Mouse (Mus musculus): Measurements from ENCODE around the gene Slc6a17. TPM values are rescaled to one million over a fixed set of nuclear protein-coding genes. Genes with fewer than 3 reads are reported as not detected.

Slc6a17 gene
- polyA plus RNA-seq, 1 experiment from 2014 or later: 19.1 TPM

GRCm38 (mm10) chr3:107442191-107442590 lies 75.6 kb downstream of the Slc6a17 start:
- no peaks in the 10 kb centered on the region for H3K4me1 ChIP-seq (ENCODE audit: control insufficient read depth, insufficient read depth, low read depth, low read length)
- no peaks in the 10 kb centered on the region for H3K9me3 ChIP-seq (ENCODE audit: control insufficient read depth, low read length)
- no peaks in the 10 kb centered on the region for H3K27me3 ChIP-seq (replicated peaks; ENCODE audit: control insufficient read depth, insufficient read depth, low read length)
- H3K4me2 ChIP-seq (ENCODE audit: low read length): no peak overlapping the region
- WGBS: 85% methylated on average over 11 of the region's 11 CpGs
- no peak for ATAC-seq
- no peaks in the 10 kb centered on the region for H3K36me3 ChIP-seq (ENCODE audit: control insufficient read depth, insufficient read depth, low read length)
- no peak overlapping the region for H3K27ac ChIP-seq (ENCODE audit: low read depth, low read length)
- H3K9ac ChIP-seq (ENCODE audit: low read depth, low read length): no peak overlapping the region
- no peak overlapping the region for H3K4me3 ChIP-seq (ENCODE audit: low read length)

- ATAC-seq: no peak
- H3K4me3 ChIP-seq (ENCODE audit: low read length): no peak overlapping the region
- H3K4me2 ChIP-seq (ENCODE audit: low read length): no peak overlapping the region
- 71% methylated on average over 8 of the region's 8 CpGs for WGBS
- H3K27me3 ChIP-seq (replicated peaks; ENCODE audit: control insufficient read depth, insufficient read depth, low read length): no peaks in the 10 kb centered on the region
- no peak overlapping the region for H3K27ac ChIP-seq (ENCODE audit: low read depth, low read length)
- H3K4me1 ChIP-seq (ENCODE audit: control insufficient read depth, insufficient read depth, low read depth, low read length): peaks cover 2% of the 10 kb centered on the region; the same call in 1 of the 2 replicates
- H3K9me3 ChIP-seq (ENCODE audit: control insufficient read depth, low read length): no peaks in the 10 kb centered on the region
- no peaks in the 10 kb centered on the region for H3K36me3 ChIP-seq (ENCODE audit: control insufficient read depth, insufficient read depth, low read length)
- H3K9ac ChIP-seq (ENCODE audit: low read depth, low read length): no peak overlapping the region
Measured at GRCm38 (mm10) chr3:107441306-107441705, 76.5 kb downstream of the Slc6a17 start.

GRCm38 (mm10) chr3:107439280-107439679 lies 78.5 kb downstream of the Slc6a17 start:
- ATAC-seq: no peak
- Histone ChIP-seq H3K9ac (ENCODE audit: low read depth, low read length) (no peak overlapping the region), H3K36me3 (ENCODE audit: control insufficient read depth, insufficient read depth, low read length) (no peaks in the 10 kb centered on the region), H3K27me3 (replicated peaks; ENCODE audit: control insufficient read depth, insufficient read depth, low read length) (no peaks in the 10 kb centered on the region), H3K4me3 (ENCODE audit: low read length) (no peak overlapping the region), H3K4me2 (ENCODE audit: low read length) (no peak overlapping the region), H3K4me1 (ENCODE audit: control insufficient read depth, insufficient read depth, low read depth, low read length) (peaks cover 2% of the 10 kb centered on the region), H3K9me3 (ENCODE audit: control insufficient read depth, low read length) (no peaks in the 10 kb centered on the region), H3K27ac (ENCODE audit: low read depth, low read length) (no peak overlapping the region)
- 87% methylated on average over 11 of the region's 11 CpGs for WGBS

GRCm38 (mm10) chr3:107437666-107438065 lies 80.2 kb downstream of the Slc6a17 start:
- Histone ChIP-seq H3K4me3 (ENCODE audit: low read length) (no peak overlapping the region), H3K4me2 (ENCODE audit: low read length) (no peak overlapping the region), H3K27me3 (replicated peaks; ENCODE audit: control insufficient read depth, insufficient read depth, low read length) (no peaks in the 10 kb centered on the region), H3K9ac (ENCODE audit: low read depth, low read length) (no peak overlapping the region), H3K27ac (ENCODE audit: low read depth, low read length) (no peak overlapping the region), H3K4me1 (ENCODE audit: control insufficient read depth, insufficient read depth, low read depth, low read length) (peaks cover 4% of the 10 kb centered on the region), H3K36me3 (ENCODE audit: control insufficient read depth, insufficient read depth, low read length) (no peaks in the 10 kb centered on the region), H3K9me3 (ENCODE audit: control insufficient read depth, low read length) (no peaks in the 10 kb centered on the region)
- no peak for ATAC-seq
- WGBS: 82% methylated on average over 2 of the region's 2 CpGs

- H3K27me3 ChIP-seq (replicated peaks; ENCODE audit: control insufficient read depth, insufficient read depth, low read length): no peaks in the 10 kb centered on the region
- H3K9me3 ChIP-seq (ENCODE audit: control insufficient read depth, low read length): no peaks in the 10 kb centered on the region
- no peak overlapping the region for H3K4me3 ChIP-seq (ENCODE audit: low read length)
- peak; percentile 72 for ATAC-seq
- WGBS: 45% methylated on average over 6 of the region's 6 CpGs
- H3K4me2 ChIP-seq (ENCODE audit: low read length): no peak overlapping the region
- no peaks in the 10 kb centered on the region for H3K36me3 ChIP-seq (ENCODE audit: control insufficient read depth, insufficient read depth, low read length)
- H3K27ac ChIP-seq (ENCODE audit: low read depth, low read length): no peak overlapping the region
- peaks cover 4% of the 10 kb centered on the region for H3K4me1 ChIP-seq (ENCODE audit: control insufficient read depth, insufficient read depth, low read depth, low read length)
- H3K9ac ChIP-seq (ENCODE audit: low read depth, low read length): no peak overlapping the region
Measured at GRCm38 (mm10) chr3:107436434-107436833, 81.4 kb downstream of the Slc6a17 start.

GRCm38 (mm10) chr3:107433614-107434013 lies 84.2 kb downstream of the Slc6a17 start:
- ATAC-seq: no peak
- H3K27ac ChIP-seq (ENCODE audit: low read depth, low read length): no peak overlapping the region
- peaks cover 4% of the 10 kb centered on the region for H3K4me1 ChIP-seq (ENCODE audit: control insufficient read depth, insufficient read depth, low read depth, low read length)

GRCm38 (mm10) chr3:107431268-107431667 lies 86.5 kb downstream of the Slc6a17 start:
- H3K9ac ChIP-seq (ENCODE audit: low read depth, low read length): no peak overlapping the region
- H3K27me3 ChIP-seq (replicated peaks; ENCODE audit: control insufficient read depth, insufficient read depth, low read length): peaks cover 3% of the 10 kb centered on the region; the same call in 1 of the 2 replicates
- no peak overlapping the region for H3K27ac ChIP-seq (ENCODE audit: low read depth, low read length)
- WGBS: 0% methylated on average over 1 of the region's 1 CpGs
- H3K36me3 ChIP-seq (ENCODE audit: control insufficient read depth, insufficient read depth, low read length): no peaks in the 10 kb centered on the region
- no peak overlapping the region for H3K4me3 ChIP-seq (ENCODE audit: low read length)
- no peaks in the 10 kb centered on the region for H3K9me3 ChIP-seq (ENCODE audit: control insufficient read depth, low read length)
- no peak overlapping the region for H3K4me2 ChIP-seq (ENCODE audit: low read length)
- ATAC-seq: peak; percentile 90
- H3K4me1 ChIP-seq (ENCODE audit: control insufficient read depth, insufficient read depth, low read depth, low read length): peaks cover 2% of the 10 kb centered on the region

More at GRCm38 (mm10) chr3:107433614-107434013, 84.2 kb downstream of the Slc6a17 start:
- no peak overlapping the region for H3K4me2 ChIP-seq (ENCODE audit: low read length)
- WGBS: 29% methylated on average over 9 of the region's 9 CpGs
- no peak overlapping the region for H3K4me3 ChIP-seq (ENCODE audit: low read length)
- H3K36me3 ChIP-seq (ENCODE audit: control insufficient read depth, insufficient read depth, low read length): no peaks in the 10 kb centered on the region
- peaks cover 3% of the 10 kb centered on the region; the same call in 1 of the 2 replicates for H3K27me3 ChIP-seq (replicated peaks; ENCODE audit: control insufficient read depth, insufficient read depth, low read length)
- no peaks in the 10 kb centered on the region for H3K9me3 ChIP-seq (ENCODE audit: control insufficient read depth, low read length)
- H3K9ac ChIP-seq (ENCODE audit: low read depth, low read length): no peak overlapping the region

GRCm38 (mm10) chr3:107424258-107425041 lies 93.4 kb downstream of the Slc6a17 start:
- H3K36me3 ChIP-seq (ENCODE audit: control insufficient read depth, insufficient read depth, low read length): no peaks in the 10 kb centered on the region
- H3K4me2 ChIP-seq (ENCODE audit: low read length): peak overlapping the region; percentile 6; the same call in 1 of the 2 replicates
- H3K4me3 ChIP-seq (ENCODE audit: low read length): no peak overlapping the region
- WGBS: 59% methylated on average over 11 of the region's 11 CpGs
- H3K27ac ChIP-seq (ENCODE audit: low read depth, low read length): no peak overlapping the region
- H3K9me3 ChIP-seq (ENCODE audit: control insufficient read depth, low read length): no peaks in the 10 kb centered on the region
- peaks cover 3% of the 10 kb centered on the region; the same call in 1 of the 2 replicates for H3K27me3 ChIP-seq (replicated peaks; ENCODE audit: control insufficient read depth, insufficient read depth, low read length)
- H3K9ac ChIP-seq (ENCODE audit: low read depth, low read length): no peak overlapping the region
- peak; percentile 58 for ATAC-seq
- H3K4me1 ChIP-seq (ENCODE audit: control insufficient read depth, insufficient read depth, low read depth, low read length): no peaks in the 10 kb centered on the region

GRCm38 (mm10) chr3:107420156-107420555 lies 97.7 kb downstream of the Slc6a17 start:
- Histone ChIP-seq H3K36me3 (ENCODE audit: control insufficient read depth, insufficient read depth, low read length) (no peaks in the 10 kb centered on the region), H3K4me1 (ENCODE audit: control insufficient read depth, insufficient read depth, low read depth, low read length) (no peaks in the 10 kb centered on the region), H3K4me2 (ENCODE audit: low read length) (no peak overlapping the region), H3K9me3 (ENCODE audit: control insufficient read depth, low read length) (no peaks in the 10 kb centered on the region), H3K9ac (ENCODE audit: low read depth, low read length) (no peak overlapping the region), H3K4me3 (ENCODE audit: low read length) (no peak overlapping the region), H3K27ac (ENCODE audit: low read depth, low read length) (no peak overlapping the region), H3K27me3 (replicated peaks; ENCODE audit: control insufficient read depth, insufficient read depth, low read length) (no peaks in the 10 kb centered on the region)
- 61% methylated on average over 2 of the region's 2 CpGs for WGBS
- ATAC-seq: no peak

Data from hindbrain, embryonic 16.5 days (tissue).